Mouse (Mus musculus) retina, postnatal 1 day (tissue): ENCODE measurements around the gene Prss33.
A peak's percentile ranks its signal among the peaks of the same experiment; 100 is the strongest.
"Not testable (repeated sequence)": the region's sequence is repeated elsewhere in the genome, so short reads cannot be mapped to it uniquely, and the experiment has no call there.

Source experiments
- DNase-seq: peaks from one replicate; pipeline ENCODE4 v3.0.0-alpha.2; 2012

The Prss33 gene

GRCm38 (mm10) chr17:23836006-23836575 is at the start of gene Prss33:
TSS of gene Prss33 (minus strand) at chr17:23836056.
- DNase-seq, result peak; percentile 76

DNA sequence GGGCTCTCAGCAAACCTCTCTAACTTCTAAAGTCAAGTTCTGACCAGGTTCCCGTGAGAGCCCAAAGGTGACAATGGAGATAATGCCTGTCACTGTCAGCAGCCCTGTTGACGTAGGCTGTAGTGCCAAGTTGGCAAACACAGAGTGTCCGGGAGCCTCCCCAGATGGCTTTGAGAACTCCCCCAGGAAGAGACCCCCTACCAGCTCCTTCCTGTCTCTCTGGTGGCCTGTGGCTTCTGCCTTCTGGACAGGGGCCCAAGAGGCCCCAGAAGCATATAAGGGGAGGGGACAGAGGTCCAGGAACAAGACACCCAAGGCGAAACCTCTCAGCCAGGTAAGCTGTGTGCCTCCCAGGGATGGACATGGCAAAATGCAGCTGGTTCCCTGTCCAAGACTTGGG is 44.7 kb upstream of the Prss33 start, which contains the start of the genes Dcpp1 and Dcpp2:
TSS of gene Dcpp1 (plus strand) at position 301 of the 400 bp plus-strand sequence.
TSS of gene Dcpp2 (plus strand) at position 305 of the 400 bp plus-strand sequence.
- DNase-seq, result not testable (repeated sequence)

GRCm38 (mm10) chr17:23877166-23877565 is 41.3 kb upstream of the Prss33 start:
- DNase-seq, result no peak

DNA sequence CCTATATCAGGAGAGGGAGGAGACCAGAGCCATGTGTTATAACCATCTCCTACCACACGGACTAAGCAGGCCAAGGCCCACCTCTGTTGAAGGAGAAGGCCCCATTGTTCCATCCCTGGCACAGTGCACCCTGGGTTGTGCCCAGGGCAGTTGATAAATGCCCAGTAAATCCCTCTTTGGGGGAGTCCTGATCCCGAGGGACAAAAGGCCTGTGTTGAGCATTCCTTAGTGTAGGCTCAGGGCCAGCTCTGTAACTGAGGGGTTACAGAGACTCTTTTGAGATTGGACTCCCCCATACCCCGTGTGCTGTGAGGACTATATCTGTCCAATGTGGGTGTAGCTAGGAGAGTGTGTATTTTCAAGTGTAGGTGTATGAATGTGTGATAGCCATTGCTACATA is 40.9 kb upstream of the Prss33 start:
- no peak for DNase-seq

DNA sequence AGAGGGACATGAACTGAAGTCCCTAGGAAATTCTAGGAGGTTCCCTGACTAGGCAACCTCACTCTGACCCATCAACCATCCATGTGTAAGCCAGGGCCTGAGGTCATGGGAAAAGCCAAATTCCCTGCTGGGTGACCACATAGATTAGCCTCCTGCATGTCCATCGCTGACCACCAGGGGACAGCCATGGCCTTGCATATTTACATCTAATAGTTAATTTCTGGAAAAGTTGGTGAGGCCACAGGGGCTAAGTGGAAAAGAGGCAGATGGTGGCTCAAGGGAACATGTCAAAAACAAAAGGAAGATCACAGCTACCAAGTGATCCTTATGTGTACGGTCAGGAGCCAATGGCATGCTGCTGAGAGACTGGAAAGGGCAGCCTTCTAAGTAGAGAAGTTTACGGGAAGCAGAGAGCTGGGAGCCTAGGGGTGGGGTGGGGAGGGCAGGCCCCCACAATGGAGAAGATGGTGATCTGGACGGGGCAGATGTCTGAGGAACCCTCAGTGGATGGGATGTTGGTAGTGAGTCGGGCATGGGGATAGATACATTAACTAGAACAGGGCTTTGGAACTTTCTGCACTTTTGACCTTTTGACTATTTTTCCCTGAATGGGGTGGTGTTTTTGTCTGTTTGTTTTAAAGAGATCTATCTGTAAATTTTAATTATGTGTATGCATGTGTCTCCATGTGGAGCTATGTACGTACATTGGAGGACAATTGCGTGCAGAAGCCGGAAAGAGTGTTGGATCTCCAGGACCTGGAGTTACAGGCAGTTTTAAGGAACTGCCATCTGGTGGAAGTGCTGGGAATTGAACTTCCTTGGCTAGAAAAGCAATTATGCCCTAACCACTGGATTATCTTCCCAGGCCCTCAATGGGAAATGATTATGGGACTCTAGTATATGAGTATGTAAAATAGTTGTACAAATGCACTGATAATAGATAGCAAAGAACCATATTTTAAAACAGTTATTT is 38.3 kb upstream of the Prss33 start:
- DNase-seq, result peak; percentile 77

GRCm38 (mm10) chr17:23868513-23868912 is 32.7 kb upstream of the Prss33 start:
- DNase-seq, result no peak

GRCm38 (mm10) chr17:23867756-23868155 is 31.9 kb upstream of the Prss33 start, which contains the start of gene Prss21:
TSS of gene Prss21 (plus strand) at chr17:23868056.
- no peak for DNase-seq

DNA sequence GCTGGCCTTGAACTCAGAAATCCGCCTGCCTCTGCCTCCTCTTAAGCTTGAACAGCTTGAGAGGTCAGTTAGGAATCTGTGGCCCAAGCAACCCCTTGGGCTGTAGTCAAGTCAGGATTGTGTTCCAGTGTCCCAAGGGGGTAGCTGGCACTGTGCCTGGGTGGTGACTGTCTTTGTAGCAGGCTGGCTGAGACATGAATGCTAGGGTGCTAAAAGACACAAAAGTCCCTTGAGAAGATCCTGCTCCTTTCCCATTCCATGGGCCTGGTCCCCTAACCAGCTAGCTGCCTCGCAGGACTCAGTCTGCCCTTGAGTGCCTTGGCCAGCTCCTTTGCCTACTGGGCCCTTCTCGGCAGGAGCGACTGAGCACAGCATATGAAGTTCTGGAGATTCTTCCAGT is 27.1 kb upstream of the Prss33 start:
- no peak for DNase-seq

GRCm38 (mm10) chr17:23857913-23858312 is 22.1 kb upstream of the Prss33 start:
- no peak for DNase-seq

- no peak for DNase-seq
These were observed 21.3 kb upstream of the Prss33 start for GRCm38 (mm10) chr17:23857193-23857592.

- DNase-seq, result no peak
These were observed 18.4 kb upstream of the Prss33 start for GRCm38 (mm10) chr17:23854229-23854765.

- peak; percentile 64 for DNase-seq
These were observed 17.4 kb upstream of the Prss33 start for GRCm38 (mm10) chr17:23853292-23853691.

DNA sequence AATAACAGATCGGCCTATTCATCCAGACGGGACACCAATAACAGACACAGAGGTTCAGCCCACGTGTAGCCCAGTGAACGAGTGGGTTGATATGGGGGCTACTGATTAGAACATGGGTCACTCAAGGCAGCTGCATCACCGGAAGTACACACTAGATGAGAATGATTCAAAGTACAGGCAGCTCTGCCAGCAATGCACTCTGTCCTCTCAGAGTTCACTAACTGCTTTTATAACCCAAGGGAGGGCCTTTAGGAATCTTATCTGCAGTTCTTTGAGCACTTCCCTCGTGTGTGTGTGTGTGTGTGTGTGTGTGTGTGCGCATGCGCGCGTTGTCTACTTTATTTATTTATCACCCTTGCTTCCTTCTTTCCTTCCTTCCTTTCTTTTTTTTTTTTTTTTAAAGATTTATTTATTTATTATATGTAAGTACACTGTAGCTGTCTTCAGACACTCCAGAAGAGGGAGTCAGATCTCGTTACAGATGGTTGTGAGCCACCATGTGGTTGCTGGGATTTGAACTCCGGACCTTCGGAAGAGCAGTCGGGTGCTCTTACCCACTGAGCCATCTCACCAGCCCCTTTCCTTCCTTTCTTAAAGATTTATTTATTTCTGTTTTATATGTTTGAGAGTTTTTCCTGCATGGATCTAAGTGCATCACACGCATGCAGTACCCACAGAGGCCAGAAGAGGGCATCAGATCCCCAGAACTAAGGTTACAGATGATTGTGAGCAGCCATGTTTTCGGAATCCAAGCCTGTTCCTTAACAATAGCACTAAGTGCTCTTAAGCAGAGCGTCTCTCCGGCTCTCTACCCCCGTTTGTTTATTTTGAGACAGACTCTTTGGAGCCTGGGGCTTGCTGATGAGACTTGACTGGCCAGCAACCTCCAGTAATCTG is 15.2 kb upstream of the Prss33 start:
- DNase-seq, result peak; percentile 85

GRCm38 (mm10) chr17:23850028-23850427 is 14.2 kb upstream of the Prss33 start:
- no peak for DNase-seq

GRCm38 (mm10) chr17:23843812-23844273 is 8.0 kb upstream of the Prss33 start, which contains the start of the genes Prss32 and Prss41:
TSS of gene Prss32 (plus strand) at chr17:23843855.
TSS of gene Prss41 (minus strand) at chr17:23844172.
- peak; percentile 62 for DNase-seq

GRCm38 (mm10) chr17:23843141-23843811 is 7.4 kb upstream of the Prss33 start:
- peak; percentile 38 for DNase-seq

- DNase-seq, result peak; percentile 81
These were observed 5.3 kb upstream of the Prss33 start for GRCm38 (mm10) chr17:23841145-23841544.

GRCm38 (mm10) chr17:23831201-23831600 is 4.7 kb downstream of the Prss33 start:
- DNase-seq, result no peak

- DNase-seq, result peak; percentile 95
These were observed 6.7 kb downstream of the Prss33 start, which contains the start of gene Elob for GRCm38 (mm10) chr17:23829064-23829619. TSS of gene Elob (minus strand) at chr17:23829136.

- peak; percentile 73 for DNase-seq
These were observed 7.4 kb downstream of the Prss33 start for GRCm38 (mm10) chr17:23828271-23829001.
